Mouse (Mus musculus): Measurements from ENCODE around the gene Smyd1. TPM values are rescaled to one million over a fixed set of nuclear protein-coding genes. Genes with fewer than 3 reads are reported as not detected.
"Not testable (repeated sequence)": the region's sequence is repeated elsewhere in the genome, so short reads cannot be mapped to it uniquely, and the experiment has no call there.

The Smyd1 gene
- polyA plus RNA-seq, 1 experiment from 2014 or later: 0.53 TPM

DNA sequence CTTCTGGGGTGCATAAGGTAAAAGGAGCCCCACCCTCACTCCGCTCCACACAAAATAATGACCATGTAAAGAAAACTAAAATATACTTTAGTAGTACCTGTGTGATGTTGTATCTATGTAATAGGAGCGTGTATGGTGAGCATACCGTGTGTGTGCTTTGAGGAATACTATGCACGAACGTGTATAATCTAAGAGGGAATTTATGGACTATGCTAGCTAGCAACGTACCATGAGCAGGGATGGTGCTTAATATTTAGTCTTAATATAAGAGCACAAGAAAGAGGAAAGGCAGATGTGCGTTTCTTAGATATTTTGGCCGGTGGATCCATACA, 51.0 kb downstream of the Smyd1 start:
- H3K36me3 ChIP-seq (ENCODE audit: insufficient read depth): no peaks in the 10 kb centered on the region
- ATAC-seq (ENCODE audit: insufficient read depth) (peak; percentile 59), DNase-seq (no peak)
- peak overlapping the region; percentile 49 for H3K9ac ChIP-seq
- H3K4me1 ChIP-seq (ENCODE audit: insufficient read depth): no peaks in the 10 kb centered on the region
- H3K4me2 ChIP-seq: peak overlapping the region; percentile 69
- peak overlapping the region; percentile 97 for H3K27ac ChIP-seq (ENCODE audit: low read depth)
- no peaks in the 10 kb centered on the region for H3K27me3 ChIP-seq (ENCODE audit: insufficient read depth, low read length)
- TF ChIP-seq CTCF (IDR thresholded peaks at IDR 0.05; ENCODE audit: low read depth): no peak
- no peaks in the 10 kb centered on the region for H3K9me3 ChIP-seq (ENCODE audit: low read depth, low read length)
- 3% methylated on average over 8 of the region's 8 CpGs for WGBS
- H3K4me3 ChIP-seq (ENCODE audit: low read depth, low read length): peak overlapping the region; percentile 75

DNA sequence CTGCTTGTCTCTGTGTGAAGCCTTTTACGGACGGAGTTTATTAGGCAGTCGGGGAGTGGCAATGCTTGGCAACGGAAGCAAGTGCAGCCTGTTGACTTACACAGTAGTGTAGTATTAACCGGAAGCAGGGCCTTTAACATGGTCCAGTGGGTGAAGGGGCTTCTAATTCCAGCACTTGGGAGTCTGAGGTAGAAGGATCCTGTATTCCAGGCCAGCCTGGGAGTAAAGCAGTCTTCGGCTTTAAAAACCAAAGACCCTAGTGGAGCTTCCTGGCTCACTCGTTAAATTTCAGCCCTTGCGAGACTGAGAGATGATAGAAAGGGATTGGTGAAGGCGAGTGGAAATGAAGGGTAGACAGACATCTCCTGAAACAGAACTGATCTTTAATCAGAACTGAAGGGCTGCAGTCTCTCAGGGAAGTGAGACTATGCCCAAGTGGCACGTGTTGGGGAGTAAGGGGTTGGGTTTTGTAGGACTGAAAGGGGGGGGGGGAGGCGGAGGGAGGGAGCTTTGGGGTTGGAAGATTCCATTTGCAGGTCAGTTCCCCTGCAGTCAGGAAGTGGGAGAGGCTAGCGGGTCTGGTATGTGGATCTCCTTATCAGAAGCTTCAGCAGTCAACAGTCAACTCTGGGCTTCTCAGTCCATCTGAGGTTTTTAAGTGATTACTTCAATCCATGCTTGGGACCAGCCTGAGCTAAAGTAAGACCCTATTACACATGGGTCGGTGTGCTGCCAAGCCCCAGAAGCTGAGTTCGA, 51.6 kb downstream of the Smyd1 start:
- Histone ChIP-seq H3K36me3 (ENCODE audit: insufficient read depth) (no peaks in the 10 kb centered on the region), H3K9ac (peak overlapping the region; percentile 49), H3K27me3 (ENCODE audit: insufficient read depth, low read length) (no peaks in the 10 kb centered on the region), H3K4me2 (peak overlapping the region; percentile 69), H3K4me3 (ENCODE audit: low read depth, low read length) (peak overlapping the region; percentile 75), H3K27ac (ENCODE audit: low read depth) (peak overlapping the region; percentile 97), H3K9me3 (ENCODE audit: low read depth, low read length) (no peaks in the 10 kb centered on the region), H3K4me1 (ENCODE audit: insufficient read depth) (no peaks in the 10 kb centered on the region)
- 26% methylated on average over 14 of the region's 14 CpGs for WGBS
- peak; percentile 72 for DNase-seq
- peak; percentile 55 for ATAC-seq (ENCODE audit: insufficient read depth)
- no peak for TF ChIP-seq CTCF (IDR thresholded peaks at IDR 0.05; ENCODE audit: low read depth)

DNA sequence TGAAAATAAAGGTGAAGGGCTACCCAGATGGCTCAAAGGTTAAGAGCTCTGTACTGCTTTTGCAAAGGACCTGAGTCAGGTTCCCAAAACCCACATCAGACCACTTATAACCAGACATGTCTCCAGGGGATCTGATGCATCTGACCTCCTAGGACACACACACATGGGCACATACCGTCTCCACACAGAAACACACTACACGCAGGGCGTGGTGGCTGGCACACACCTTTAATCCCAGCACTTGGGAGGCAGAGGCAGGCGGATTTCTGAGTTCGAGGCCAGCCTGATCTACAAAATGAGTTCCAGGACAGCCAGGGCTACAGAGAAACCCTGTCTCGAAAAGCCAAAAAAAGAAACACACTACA, 52.4 kb downstream of the Smyd1 start:
- H3K4me3 ChIP-seq (ENCODE audit: low read depth, low read length); DNase-seq; H3K36me3 ChIP-seq (ENCODE audit: insufficient read depth); H3K27ac ChIP-seq (ENCODE audit: low read depth); H3K27me3 ChIP-seq (ENCODE audit: insufficient read depth, low read length); H3K9ac ChIP-seq; H3K4me1 ChIP-seq (ENCODE audit: insufficient read depth); H3K4me2 ChIP-seq; ATAC-seq (ENCODE audit: insufficient read depth); H3K9me3 ChIP-seq (ENCODE audit: low read depth, low read length): not testable (repeated sequence)
- 83% methylated on average over 6 of the region's 6 CpGs for WGBS

DNA sequence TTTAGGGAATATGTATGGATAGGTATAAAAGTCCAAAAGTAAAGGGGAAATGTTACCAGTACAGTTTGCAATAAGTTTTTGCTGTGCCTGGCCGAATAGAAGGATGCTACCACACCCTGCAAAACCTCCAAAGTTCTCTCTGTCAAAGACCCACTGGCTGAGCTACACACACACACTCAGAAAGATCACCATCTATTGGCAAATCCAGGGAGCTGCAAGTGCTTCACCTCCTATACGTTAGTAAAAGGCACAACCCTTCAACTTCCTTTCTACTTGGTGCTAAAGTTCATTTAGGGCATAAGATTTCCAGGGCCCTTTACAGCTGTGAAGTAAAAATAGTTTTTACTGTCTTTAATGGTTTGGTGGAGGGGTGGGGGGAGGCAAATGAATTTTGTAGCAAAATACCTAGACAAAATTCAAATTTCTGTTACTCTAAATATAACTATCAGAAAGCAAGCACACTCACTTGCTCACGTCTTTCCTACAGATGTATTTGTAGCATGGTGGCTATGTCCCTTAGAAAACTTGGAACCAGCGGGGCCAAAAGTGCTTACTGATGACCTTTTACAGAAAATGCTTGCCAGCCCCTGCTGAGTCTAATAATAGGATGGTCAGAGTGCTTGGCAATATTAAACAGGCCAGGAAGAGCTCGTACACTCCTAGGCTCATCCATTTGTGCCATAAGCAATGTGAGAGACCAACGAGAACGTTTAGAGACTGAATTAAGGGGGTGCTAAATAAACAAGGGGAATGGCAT, 52.9 kb downstream of the Smyd1 start:
- H3K9ac ChIP-seq: no peak overlapping the region
- no peaks in the 10 kb centered on the region for H3K27me3 ChIP-seq (ENCODE audit: insufficient read depth, low read length)
- WGBS: 56% methylated on average over 7 of the region's 7 CpGs
- peak; percentile 49 for TF ChIP-seq CTCF (IDR thresholded peaks at IDR 0.05; ENCODE audit: low read depth)
- H3K9me3 ChIP-seq (ENCODE audit: low read depth, low read length): no peaks in the 10 kb centered on the region
- no peak overlapping the region for H3K4me3 ChIP-seq (ENCODE audit: low read depth, low read length)
- no peaks in the 10 kb centered on the region for H3K4me1 ChIP-seq (ENCODE audit: insufficient read depth)
- no peak for ATAC-seq (ENCODE audit: insufficient read depth)
- no peak overlapping the region for H3K4me2 ChIP-seq
- peak; percentile 57 for DNase-seq
- no peak overlapping the region for H3K27ac ChIP-seq (ENCODE audit: low read depth)
- no peaks in the 10 kb centered on the region for H3K36me3 ChIP-seq (ENCODE audit: insufficient read depth)

DNA sequence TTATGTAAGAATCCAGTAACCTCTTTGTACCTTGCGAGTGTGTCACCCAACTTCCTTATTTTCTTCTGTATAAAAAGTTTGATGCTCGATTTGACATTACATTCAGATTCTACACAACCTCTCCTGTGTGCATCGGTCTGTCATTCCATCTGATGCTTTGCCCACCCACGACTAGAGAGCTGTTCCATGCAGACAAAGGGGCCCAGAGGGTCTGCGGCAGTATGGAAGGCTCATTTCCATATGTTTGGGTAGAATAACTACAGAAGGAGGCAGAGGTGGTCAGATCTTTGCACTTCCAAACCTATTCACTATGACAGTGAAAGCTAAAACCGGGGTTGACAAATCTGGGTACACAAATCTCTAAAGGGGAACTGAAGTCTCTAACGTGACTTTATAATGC, 54.4 kb downstream of the Smyd1 start:
- not testable (repeated sequence) for ATAC-seq (ENCODE audit: insufficient read depth); DNase-seq; H3K36me3 ChIP-seq (ENCODE audit: insufficient read depth); H3K27ac ChIP-seq (ENCODE audit: low read depth); H3K4me1 ChIP-seq (ENCODE audit: insufficient read depth); H3K27me3 ChIP-seq (ENCODE audit: insufficient read depth, low read length); H3K9me3 ChIP-seq (ENCODE audit: low read depth, low read length); H3K4me3 ChIP-seq (ENCODE audit: low read depth, low read length); H3K4me2 ChIP-seq; H3K9ac ChIP-seq
- WGBS: 80% methylated on average over 7 of the region's 7 CpGs

DNA sequence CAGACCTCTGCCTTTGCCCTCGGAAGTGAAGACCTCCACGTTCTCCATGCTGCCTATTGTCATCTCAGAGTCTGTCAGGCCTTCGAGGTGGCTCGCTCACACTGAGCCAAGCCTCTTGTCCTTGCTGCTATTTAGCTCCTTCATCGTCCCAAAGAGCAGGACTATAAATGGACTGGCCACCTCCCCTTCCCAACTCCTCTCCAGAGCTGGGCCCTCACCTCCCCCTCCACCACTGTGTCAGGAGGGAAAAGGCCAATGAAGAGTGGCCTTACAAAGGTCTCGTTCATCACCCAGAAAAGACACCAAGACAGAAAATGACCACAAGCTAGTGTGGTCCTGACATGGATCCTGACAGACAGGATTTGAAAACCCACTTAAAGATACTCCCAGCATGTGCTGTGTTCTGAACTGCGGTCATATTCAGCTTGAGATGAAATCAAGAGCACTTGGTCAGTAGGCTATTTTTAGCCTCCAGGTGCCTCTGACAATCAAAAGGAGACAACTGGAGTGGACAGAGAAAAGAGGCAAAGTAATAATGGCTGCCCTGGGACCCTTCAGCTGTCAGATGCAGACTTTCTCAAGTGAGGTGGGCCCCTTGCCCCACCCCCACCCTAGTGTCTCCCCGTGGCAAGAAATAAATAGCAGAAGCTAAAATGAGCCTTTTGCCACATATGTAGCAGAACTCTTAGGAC, 59.7 kb downstream of the Smyd1 start:
- Histone ChIP-seq H3K36me3 (ENCODE audit: insufficient read depth) (no peaks in the 10 kb centered on the region), H3K4me1 (ENCODE audit: insufficient read depth) (no peaks in the 10 kb centered on the region), H3K4me2 (no peak overlapping the region), H3K9ac (no peak overlapping the region), H3K4me3 (ENCODE audit: low read depth, low read length) (no peak overlapping the region), H3K9me3 (ENCODE audit: low read depth, low read length) (no peaks in the 10 kb centered on the region), H3K27me3 (ENCODE audit: insufficient read depth, low read length) (no peaks in the 10 kb centered on the region), H3K27ac (ENCODE audit: low read depth) (no peak overlapping the region; the same call in 1 of the 2 replicates)
- 54% methylated on average over 8 of the region's 8 CpGs for WGBS
- DNase-seq (no peak), ATAC-seq (ENCODE audit: insufficient read depth) (no peak)
- TF ChIP-seq CTCF (IDR thresholded peaks at IDR 0.05; ENCODE audit: low read depth): no peak

DNA sequence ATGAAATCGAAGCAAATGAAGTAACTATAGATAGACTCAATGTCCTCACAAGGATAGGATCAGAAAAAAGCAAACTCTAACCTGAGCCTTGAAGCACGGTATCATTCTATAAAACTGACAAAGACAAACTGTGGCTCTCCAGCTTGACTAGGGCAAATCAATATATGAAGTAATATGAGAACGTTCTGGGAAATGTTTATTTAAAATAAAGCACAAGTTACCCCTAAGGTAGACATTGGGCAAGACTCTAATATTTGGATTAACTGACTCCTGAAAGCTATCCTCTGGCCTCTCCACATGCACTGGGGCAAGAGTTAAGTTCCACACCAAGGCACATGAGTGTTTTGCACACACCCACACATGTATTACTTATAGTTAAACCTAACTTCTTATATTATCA, 61.0 kb downstream of the Smyd1 start:
- ATAC-seq (ENCODE audit: insufficient read depth) (no peak), DNase-seq (no peak)
- Histone ChIP-seq H3K4me1 (ENCODE audit: insufficient read depth) (no peaks in the 10 kb centered on the region), H3K36me3 (ENCODE audit: insufficient read depth) (no peaks in the 10 kb centered on the region), H3K9ac (no peak overlapping the region), H3K4me3 (ENCODE audit: low read depth, low read length) (no peak overlapping the region), H3K27me3 (ENCODE audit: insufficient read depth, low read length) (no peaks in the 10 kb centered on the region), H3K27ac (ENCODE audit: low read depth) (no peak overlapping the region), H3K9me3 (ENCODE audit: low read depth, low read length) (no peaks in the 10 kb centered on the region), H3K4me2 (no peak overlapping the region)
- WGBS: 47% methylated on average over 3 of the region's 3 CpGs
- TF ChIP-seq CTCF (IDR thresholded peaks at IDR 0.05; ENCODE audit: low read depth): no peak

All from lung, embryonic 14.5 days (tissue).